Comparison of ENCODE assay signal across 8 mouse cellular contexts in genomic region chr11:105591905-105592304, GRCm38 (mm10). TPM values are rescaled to one million over a fixed set of nuclear protein-coding genes. Genes with fewer than 3 reads are reported as not detected.
A peak's percentile ranks its signal among the peaks of the same experiment; 100 is the strongest.
DNase-seq lines count a peak whose midpoint lies in the region; ATAC-seq lines count a peak whose summit lies in the region.

No protein-coding gene starts in this region.

- H3K36me3 ChIP-seq in midbrain, embryonic 11.5 days (ENCODE audit: control insufficient read depth, insufficient read depth, low read length), result no peaks in the 10 kb centered on the region
- no peaks in the 10 kb centered on the region for H3K36me3 ChIP-seq in midbrain, embryonic 10.5 days

- no peak for ATAC-seq in midbrain, embryonic 11.5 days (ENCODE audit: low FRiP score)

- no peak overlapping the region for H3K4me2 ChIP-seq in midbrain, embryonic 11.5 days

- no peak overlapping the region for H3K4me3 ChIP-seq in midbrain, embryonic 11.5 days (ENCODE audit: low read depth, low read length)
- no peak overlapping the region for H3K4me3 ChIP-seq in midbrain, embryonic 10.5 days

- H3K9ac ChIP-seq in midbrain, embryonic 11.5 days (ENCODE audit: low read length), result no peak overlapping the region

- peak; percentile 87 for DNase-seq in midbrain, embryonic 11.5 days (ENCODE audit: low spot score, missing footprints)
- DNase-seq in midbrain, embryonic 10.5 days (ENCODE audit: low spot score), result no peak
- peak; percentile 83 for DNase-seq in NIH3T3 (ENCODE audit: low read depth)
- DNase-seq in embryo, embryonic 10 days (ENCODE audit: low spot score), result peak; percentile 86
- peak; percentile 28 to 51 for DNase-seq in heart, postnatal 14 days
- peak; percentile 50 to 62 for DNase-seq in left cerebral cortex, adult 9 months (ENCODE audit: low spot score in 2 of 2)
- DNase-seq in naive thymus-derived CD4-positive, alpha-beta T cell, adult 2 months (ENCODE audit: low read depth), result peak; percentile 74
- no peak for DNase-seq in spleen, postnatal 14 days (ENCODE audit: low spot score in 2 of 2)

- intact Hi-C loops in heart, postnatal 14 days (cut with DNase I), result loop anchor here (1.0 to 5.0 kb wide), 3 partner anchors 245 to 315 kb away; no protein-coding TSS in a partner anchor

- WGBS in midbrain, embryonic 11.5 days, result 33% methylated on average over 1 of the region's 1 CpGs
- WGBS in midbrain, embryonic 10.5 days, result 43% methylated on average over 1 of the region's 1 CpGs

- peaks cover 7% of the 10 kb centered on the region; the same call in 1 of the 2 replicates for H3K4me1 ChIP-seq in midbrain, embryonic 11.5 days (ENCODE audit: control insufficient read depth, insufficient read depth, low read length)
- peaks cover 23% of the 10 kb centered on the region for H3K4me1 ChIP-seq in midbrain, embryonic 10.5 days

- peaks cover 3% of the 10 kb centered on the region; the same call in 1 of the 2 replicates for H3K27me3 ChIP-seq in midbrain, embryonic 11.5 days (ENCODE audit: control insufficient read depth, insufficient read depth, low read length)
- peaks cover 9% of the 10 kb centered on the region for H3K27me3 ChIP-seq in midbrain, embryonic 10.5 days (ENCODE audit: low read depth, poor library complexity, severe bottlenecking)

- no peaks in the 10 kb centered on the region for H3K9me3 ChIP-seq in midbrain, embryonic 11.5 days (ENCODE audit: control insufficient read depth, low read length)
- H3K9me3 ChIP-seq in midbrain, embryonic 10.5 days (replicated peaks), result no peaks in the 10 kb centered on the region

- no peak overlapping the region for H3K27ac ChIP-seq in midbrain, embryonic 11.5 days (ENCODE audit: low read depth, low read length)
- no peak overlapping the region for H3K27ac ChIP-seq in midbrain, embryonic 10.5 days (replicated peaks)

RNA-seq across cellular contexts. Expression of gene Tanc2, which starts 2.1 kb away (rescaled TPM):
- 9.0 and 9.9 TPM in 2 replicates for polyA plus RNA-seq in midbrain, embryonic 11.5 days (2014; fragmentation: Nextera tagmentation; extraction: Ambion mirVana)
- 5.3 and 6.8 TPM in 2 replicates for polyA plus RNA-seq in midbrain, embryonic 10.5 days (2016; fragmentation: Nextera tagmentation; extraction: Ambion mirVana)
- 10 to 100 TPM; 18.5 to 22.3 TPM for total RNA-seq in heart, postnatal 14 days (2021)

Comparison
In these comparisons a context has a peak if more than half of its experiments do, and no peak if none do; other contexts are left out.
1. DNase-seq: peak in midbrain, embryonic 11.5 days (single experiment), NIH3T3 (single experiment), embryo, embryonic 10 days (single experiment), heart, postnatal 14 days (2 of 2), left cerebral cortex, adult 9 months (2 of 2) and naive thymus-derived CD4-positive, alpha-beta T cell, adult 2 months (single experiment); none in midbrain, embryonic 10.5 days (single experiment) and spleen, postnatal 14 days (0 of 2).